Mouse (Mus musculus) lung, postnatal 0 days (tissue): Measurements from ENCODE around the gene Efcab3. TPM values are rescaled to one million over a fixed set of nuclear protein-coding genes. Genes with fewer than 3 reads are reported as not detected.
"Not testable (repeated sequence)": the region's sequence is repeated elsewhere in the genome, so short reads cannot be mapped to it uniquely, and the experiment has no call there.

ENCODE experiments used
- ATAC-seq: fragments of 200-750 bp; cut with Nextera tagmentation; 2 replicates; pipeline ENCODE4 v1.8.0; 2017; ENCODE audit warnings: moderate library complexity
- DNase-seq: peaks from one replicate; pipeline ENCODE4 v3.0.0-alpha.2; 2016; ENCODE audit warnings: low spot score
- H3K27ac ChIP-seq: fragments of 300-500 bp; sonication (generic); 2 replicates; pipeline ENCODE4 v1.5.1; 2014; ENCODE audit warnings: antibody characterized with exemption, mild to moderate bottlenecking, low read length, mixed read lengths
- H3K27me3 ChIP-seq: fragments of 300-500 bp; sonication (generic); replicated peaks from 2 replicates; pipeline ENCODE4 v1.6.1; 2014; ENCODE audit warnings: low read length, mixed read lengths; ENCODE audit not compliant: insufficient read depth
- H3K36me3 ChIP-seq: fragments of 300-500 bp; sonication (generic); 2 replicates; pipeline ENCODE4 v1.6.1; 2014; ENCODE audit warnings: low read length, mixed read lengths; ENCODE audit not compliant: insufficient read depth
- H3K4me1 ChIP-seq: fragments of 300-500 bp; sonication (generic); 2 replicates; pipeline ENCODE4 v1.6.1; 2014; ENCODE audit warnings: antibody characterized with exemption, low read depth, low read length, mixed read lengths; ENCODE audit not compliant: insufficient read depth
- H3K4me2 ChIP-seq: fragments of 300-500 bp; sonication (generic); replicated peaks from 2 replicates; pipeline ENCODE4 v1.6.1; 2014; ENCODE audit warnings: low read depth, mild to moderate bottlenecking, low read length, moderate library complexity, mixed read lengths
- H3K4me3 ChIP-seq: fragments of 300-500 bp; sonication (generic); 2 replicates; pipeline ENCODE4 v1.5.1; 2014; ENCODE audit warnings: low read depth, low read length
- H3K9ac ChIP-seq: fragments of 300-500 bp; sonication (generic); replicated peaks from 2 replicates; pipeline ENCODE4 v1.6.1; 2014; ENCODE audit warnings: low read depth, mild to moderate bottlenecking
- H3K9me3 ChIP-seq: fragments of 300-500 bp; sonication (generic); 2 replicates; pipeline ENCODE4 v1.6.1; 2016; ENCODE audit warnings: low read length, mixed read lengths
- CTCF ChIP-seq: IDR thresholded peaks from 2 replicates; pipeline ENCODE4 v1.5.1; 2016; ENCODE audit warnings: antibody characterized with exemption, mild to moderate bottlenecking
- EP300 ChIP-seq: IDR thresholded peaks from 2 replicates; pipeline ENCODE4 v1.6.1; 2016; ENCODE audit warnings: antibody characterized with exemption, mild to moderate bottlenecking, control low read depth
- WGBS: fragments of 180-500 bp; shearing (Covaris S2); extraction: QIAGEN DNeasy Blood & Tissue Kit; methylation state at CpG from one replicate; pipeline ENCODE4 v1.1.7; 2014; 5-methylcytosine and 5-hydroxymethylcytosine counted together
- polyA plus RNA-seq: library from polyadenylated mRNA; unstranded; fragments of >200 nt; fragmentation: Nextera tagmentation; extraction: Ambion mirVana; gene quantifications from 2 replicates; pipeline ENCODE4 v1.2.1, GENCODE M21; 2015

The Efcab3 gene
- polyA plus RNA-seq, 1 experiment from 2014 or later, result not detected

DNA sequence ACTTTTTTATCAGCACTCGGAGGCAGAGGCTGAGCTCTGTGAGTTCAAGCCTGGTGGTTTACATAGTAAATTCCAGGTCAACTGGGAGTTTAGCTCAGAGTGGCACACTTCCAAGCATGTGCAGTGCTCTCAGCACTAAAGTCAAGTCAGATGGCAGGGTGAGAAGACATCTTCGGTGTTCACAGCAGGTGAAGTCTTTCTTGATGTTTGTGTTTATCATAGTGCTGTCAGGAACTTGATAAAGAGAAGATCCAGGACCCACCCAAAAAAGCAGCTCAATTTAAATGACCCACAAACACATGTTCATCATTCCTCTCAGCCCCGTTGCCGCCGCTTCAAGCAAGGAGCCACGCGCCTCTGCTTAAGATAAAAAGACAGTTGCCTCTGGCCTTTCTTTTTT lies 72.3 kb downstream of the Efcab3 start:
- Histone ChIP-seq H3K9ac (no peak overlapping the region), H3K36me3 (peaks cover 42% of the 10 kb centered on the region), H3K4me3 (no peak overlapping the region), H3K4me1 (no peaks in the 10 kb centered on the region), H3K27me3 (no peaks in the 10 kb centered on the region), H3K27ac (no peak overlapping the region), H3K4me2 (no peak overlapping the region), H3K9me3 (no peaks in the 10 kb centered on the region)
- WGBS, result 88% methylated on average over 7 of the region's 7 CpGs
- ATAC-seq (no peak), DNase-seq (no peak)
- no peak for TF ChIP-seq EP300
- TF ChIP-seq CTCF, result no peak

DNA sequence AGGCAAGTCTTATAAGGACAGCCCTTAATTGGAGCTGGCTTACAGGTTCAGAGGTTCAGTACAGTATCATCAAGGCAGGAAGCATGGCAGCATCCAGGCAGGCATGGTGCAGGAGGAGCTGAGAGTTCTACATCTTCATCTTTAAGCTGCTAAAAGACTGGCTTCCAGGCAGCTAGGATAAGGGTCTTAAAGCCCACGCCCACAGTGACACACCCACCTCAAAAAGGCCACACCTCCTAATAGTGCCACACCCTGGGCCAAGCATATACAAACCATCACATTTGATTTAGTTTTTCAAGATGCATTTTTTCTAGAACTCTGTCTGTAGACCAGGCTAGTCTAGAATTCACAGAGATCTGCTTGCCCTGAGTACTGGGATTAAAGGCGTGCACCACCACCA lies 73.9 kb downstream of the Efcab3 start:
- not testable (repeated sequence) for H3K9ac ChIP-seq, DNase-seq, H3K27me3 ChIP-seq, H3K9me3 ChIP-seq, H3K4me2 ChIP-seq, H3K4me1 ChIP-seq, ATAC-seq, H3K27ac ChIP-seq, H3K4me3 ChIP-seq
- peaks cover 34% of the 10 kb centered on the region for H3K36me3 ChIP-seq
- 90% methylated on average over 2 of the region's 2 CpGs for WGBS

DNA sequence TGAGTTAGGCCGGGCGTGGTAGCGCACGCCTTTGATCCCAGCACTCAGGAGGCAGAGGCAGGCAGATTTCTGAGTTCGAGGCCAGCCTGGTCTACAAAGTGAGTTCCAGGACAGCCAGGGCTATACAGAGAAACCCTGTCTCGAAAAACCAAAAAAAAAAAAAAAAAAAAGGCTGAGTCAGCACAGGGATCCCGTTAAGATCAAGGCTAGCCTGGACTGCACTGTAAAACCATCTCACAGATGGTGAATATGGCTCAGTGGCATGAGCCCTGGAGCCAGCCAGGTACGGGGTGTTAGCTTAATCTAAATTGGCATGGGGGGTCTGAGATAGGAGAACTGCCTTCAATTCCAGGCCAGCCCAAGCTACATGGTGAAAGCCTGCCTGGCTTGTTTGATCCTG lies 77.1 kb downstream of the Efcab3 start:
- not testable (repeated sequence) for ATAC-seq
- WGBS, result 94% methylated on average over 7 of the region's 8 CpGs
- H3K36me3 ChIP-seq, result peaks cover 15% of the 10 kb centered on the region; the same call in 1 of the 2 replicates

DNA sequence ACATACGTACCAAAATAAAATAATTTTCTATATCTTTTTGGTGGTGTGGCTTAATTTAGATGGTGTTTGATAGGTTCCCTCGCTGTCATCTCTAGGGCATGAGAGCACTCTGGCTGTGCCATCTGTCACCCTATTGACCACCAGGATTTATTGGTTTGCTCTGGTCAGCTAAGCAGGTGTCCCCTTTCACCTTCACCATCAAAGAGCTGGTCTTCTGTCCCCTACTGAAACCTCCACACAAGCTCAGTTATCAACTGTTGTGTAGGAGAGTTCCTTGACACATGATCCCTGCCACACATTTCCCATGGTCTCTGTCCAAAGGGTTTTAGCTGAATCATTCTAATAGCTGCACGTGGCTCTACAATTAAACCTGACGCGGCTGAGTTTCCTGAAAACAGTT lies 77.7 kb downstream of the Efcab3 start:
- no peaks in the 10 kb centered on the region for H3K27me3 ChIP-seq
- H3K27ac ChIP-seq, result no peak overlapping the region
- H3K9ac ChIP-seq, result no peak overlapping the region
- H3K4me2 ChIP-seq, result no peak overlapping the region
- no peak for TF ChIP-seq CTCF
- no peak for TF ChIP-seq EP300
- no peak overlapping the region for H3K4me3 ChIP-seq
- no peaks in the 10 kb centered on the region for H3K4me1 ChIP-seq
- WGBS, result 94% methylated on average over 5 of the region's 5 CpGs
- H3K36me3 ChIP-seq, result peaks cover 12% of the 10 kb centered on the region; the same call in 1 of the 2 replicates
- DNase-seq (no peak), ATAC-seq (no peak)
- H3K9me3 ChIP-seq, result no peaks in the 10 kb centered on the region

More for the DNA sequence above, 77.1 kb downstream of the Efcab3 start:
- H3K4me2 ChIP-seq, H3K9me3 ChIP-seq, DNase-seq, H3K4me1 ChIP-seq, H3K4me3 ChIP-seq, H3K27me3 ChIP-seq, H3K9ac ChIP-seq, H3K27ac ChIP-seq: not testable (repeated sequence)

DNA sequence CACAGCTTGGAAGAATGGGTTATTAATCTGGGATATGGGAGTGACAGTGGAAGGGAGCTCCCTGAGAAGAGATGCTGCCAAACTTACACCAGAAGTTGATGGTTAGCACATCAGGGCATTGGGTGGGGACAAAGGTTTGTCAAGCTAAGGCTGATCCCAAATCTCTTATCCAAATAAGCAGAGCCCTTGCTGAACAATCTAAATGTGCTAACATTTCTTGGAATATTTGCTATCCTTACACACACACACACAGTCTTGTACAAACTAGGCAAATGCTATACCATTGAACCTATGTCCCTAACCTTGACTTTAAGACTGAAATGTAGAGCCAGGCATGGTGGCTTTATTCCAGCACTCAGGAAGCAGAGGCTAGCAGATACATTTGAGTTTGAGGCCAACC lies 80.2 kb downstream of the Efcab3 start:
- Histone ChIP-seq H3K36me3 (peaks cover 12% of the 10 kb centered on the region; the same call in 1 of the 2 replicates), H3K27me3 (no peaks in the 10 kb centered on the region), H3K4me1 (no peaks in the 10 kb centered on the region), H3K27ac (no peak overlapping the region), H3K4me3 (no peak overlapping the region), H3K4me2 (no peak overlapping the region), H3K9ac (no peak overlapping the region), H3K9me3 (no peaks in the 10 kb centered on the region)
- no peak for ATAC-seq
- DNase-seq, result no peak
- TF ChIP-seq CTCF (no peak), EP300 (no peak)

DNA sequence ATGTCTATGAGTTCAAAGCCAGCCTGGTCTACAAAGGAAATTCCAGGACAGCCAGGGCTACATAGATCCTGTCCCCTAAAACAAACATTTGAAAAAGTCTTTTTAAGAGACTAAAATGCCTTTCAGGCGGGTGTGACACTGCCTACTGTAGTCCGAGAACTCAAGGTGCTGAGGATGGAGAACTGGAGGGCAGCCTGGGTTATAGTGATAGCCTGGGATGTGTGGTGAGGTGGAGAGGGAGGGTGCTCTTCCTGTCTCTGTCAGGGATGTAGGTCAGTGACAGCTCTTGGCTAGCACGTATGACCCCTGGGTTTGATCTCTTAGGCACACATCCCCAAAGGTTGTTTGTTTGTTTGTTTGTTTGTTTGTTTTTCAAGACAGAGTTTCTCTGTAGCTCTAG lies 80.7 kb downstream of the Efcab3 start:
- Histone ChIP-seq H3K36me3 (peaks cover 12% of the 10 kb centered on the region; the same call in 1 of the 2 replicates), H3K9me3 (no peaks in the 10 kb centered on the region), H3K27me3 (no peaks in the 10 kb centered on the region), H3K4me2 (no peak overlapping the region), H3K9ac (no peak overlapping the region), H3K27ac (no peak overlapping the region), H3K4me1 (no peaks in the 10 kb centered on the region), H3K4me3 (no peak overlapping the region)
- no peak for TF ChIP-seq EP300
- TF ChIP-seq CTCF, result no peak
- WGBS, result 69% methylated on average over 3 of the region's 3 CpGs
- ATAC-seq (no peak), DNase-seq (no peak)

DNA sequence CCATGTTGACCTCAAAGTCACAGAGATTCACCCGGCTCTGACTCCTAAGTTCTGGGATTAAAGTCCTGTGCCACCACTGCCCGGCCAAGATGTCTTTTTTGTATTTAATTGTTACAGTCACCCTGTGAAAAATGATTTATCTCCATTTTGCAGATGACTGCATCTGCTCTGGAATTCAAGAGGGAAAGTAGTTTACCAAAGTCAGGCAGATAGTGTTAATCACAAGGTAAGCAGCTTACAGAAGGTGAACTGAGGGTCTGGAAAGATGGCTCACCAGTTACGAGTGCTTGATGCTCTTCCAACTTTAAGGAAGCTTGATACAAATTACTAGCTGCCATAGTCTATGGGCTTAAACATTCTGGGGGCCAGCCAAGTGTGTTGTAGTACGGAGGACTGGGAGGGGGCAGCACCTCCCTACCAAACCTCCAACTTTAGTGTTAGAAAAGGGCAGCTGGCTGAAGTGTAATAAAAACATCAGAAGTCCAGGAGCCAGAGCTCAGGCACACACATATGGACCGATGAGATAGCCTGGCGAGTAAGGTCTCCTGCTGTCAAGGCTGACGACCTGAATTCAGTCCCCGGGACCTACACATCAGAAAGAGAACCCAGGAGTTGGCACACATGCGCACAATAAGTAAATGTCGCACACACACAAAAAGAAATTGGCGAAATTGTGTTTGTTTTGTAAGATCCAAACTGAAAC lies 81.3 kb downstream of the Efcab3 start:
- DNase-seq (peak; percentile 61), ATAC-seq (peak; percentile 16; the same call in 1 of the 2 replicates)
- Histone ChIP-seq H3K4me3 (no peak overlapping the region), H3K36me3 (peaks cover 6% of the 10 kb centered on the region; the same call in 1 of the 2 replicates), H3K4me2 (no peak overlapping the region), H3K9me3 (no peaks in the 10 kb centered on the region), H3K9ac (no peak overlapping the region), H3K4me1 (no peaks in the 10 kb centered on the region), H3K27ac (no peak overlapping the region), H3K27me3 (no peaks in the 10 kb centered on the region)
- 68% methylated on average over 11 of the region's 11 CpGs for WGBS
- TF ChIP-seq EP300 (no peak), CTCF (peak; percentile 43)
